Mouse (Mus musculus): ENCODE results near the gene Senp2. TPM values are rescaled to one million over a fixed set of nuclear protein-coding genes. Genes with fewer than 3 reads are reported as not detected.

Senp2 gene
- total and polyA plus RNA-seq, 3 experiments: 31.7 to 54.7 TPM; not detected in 1

DNA sequence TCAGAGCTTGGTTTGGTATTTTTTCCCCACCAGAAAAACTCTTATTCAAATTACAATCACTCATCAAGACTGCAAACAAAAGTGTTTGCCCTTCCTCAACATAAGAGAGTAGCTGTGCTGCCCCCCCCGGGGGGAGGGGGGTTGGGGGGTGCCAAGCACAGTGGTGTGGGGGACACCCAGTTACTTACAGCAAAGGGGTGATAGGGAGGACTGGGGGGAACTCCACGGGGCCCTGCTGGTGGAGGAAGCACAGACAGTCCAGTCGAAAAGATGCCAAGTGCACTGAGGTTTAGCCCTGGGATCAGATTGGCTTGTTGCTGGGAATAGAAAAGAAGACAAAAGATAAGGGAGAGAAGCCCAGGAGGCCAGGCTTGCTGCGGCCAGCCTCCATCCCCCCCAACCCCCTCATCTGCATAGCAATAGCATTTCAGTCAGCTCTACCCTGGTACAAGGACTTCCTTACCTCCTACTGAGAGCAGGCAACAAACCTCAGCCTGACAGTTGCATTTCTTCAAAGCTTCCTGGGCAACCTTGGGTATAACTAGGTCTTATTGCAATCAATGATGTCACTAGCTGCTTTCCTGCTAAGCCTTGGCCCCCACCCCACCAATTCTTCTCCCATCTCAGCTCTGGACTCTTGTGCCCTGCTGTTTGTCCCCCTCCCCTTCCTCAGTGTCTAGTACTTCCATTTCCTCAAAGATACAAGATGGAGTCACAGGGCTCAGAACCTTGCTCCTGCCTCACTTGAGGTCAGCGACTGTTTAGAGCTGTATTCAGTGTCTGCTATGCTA, 66.7 kb downstream of the Senp2 start:
- Histone ChIP-seq H3K4me3 (ENCODE audit: control insufficient read depth in 1 of 2, insufficient read depth in 1 of 2, low read depth in 2 of 2, low read length in 2 of 2) (no peak overlapping the region), H3K79me2 (ENCODE audit: control insufficient read depth, insufficient read depth, low read length, poor library complexity) (no peaks in the 10 kb centered on the region), H3K36me3 (ENCODE audit: control insufficient read depth in 1 of 2, insufficient read depth in 2 of 2, low read length in 2 of 2) (no peaks in the 10 kb centered on the region), H3K9ac (ENCODE audit: control insufficient read depth, low read depth, low read length, poor library complexity, severe bottlenecking) (no peak overlapping the region), H3K27me3 (ENCODE audit: control insufficient read depth in 1 of 2, insufficient read depth in 2 of 2, low read length in 2 of 2) (peaks cover 2 to 5% of the 10 kb centered on the region in 2 experiments), H3K4me1 (ENCODE audit: control insufficient read depth in 1 of 2, insufficient read depth in 2 of 2, low read length in 2 of 2) (no peaks in the 10 kb centered on the region), H3K27ac (ENCODE audit: control insufficient read depth, low read depth, low read length) (no peak overlapping the region), H3K9me3 (replicated peaks; ENCODE audit: insufficient read depth, low read length) (no peaks in the 10 kb centered on the region)
- DNase-seq (ENCODE audit: low read depth, low spot score): no peak
- TF ChIP-seq BHLHE40 (IDR thresholded peaks at IDR 0.05; ENCODE audit: borderline replicate concordance, low read depth, low read length) (no peak), SMC3 (IDR thresholded peaks at IDR 0.05; ENCODE audit: low read depth, low read length) (no peak), RCOR1 (IDR thresholded peaks at IDR 0.05; ENCODE audit: low read depth, low read length) (no peak)

DNA sequence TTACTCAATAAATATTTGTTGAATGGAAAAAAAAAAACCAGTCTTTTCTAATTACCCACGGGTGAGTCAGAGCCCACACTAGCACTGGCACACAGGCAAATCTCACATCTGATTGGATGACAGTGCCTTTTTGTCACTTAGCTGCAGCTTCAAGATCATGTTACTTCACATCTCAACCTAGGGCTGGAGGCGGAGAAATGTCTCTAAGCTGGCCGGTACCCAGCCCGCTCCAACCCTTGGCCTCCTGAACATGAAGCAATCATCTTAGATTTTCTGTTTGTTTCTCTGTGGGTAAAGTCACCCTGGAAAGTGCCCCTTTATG, 67.3 kb downstream of the Senp2 start:
- no peaks in the 10 kb centered on the region for H3K4me1 ChIP-seq (ENCODE audit: control insufficient read depth in 1 of 2, insufficient read depth in 2 of 2, low read length in 2 of 2)
- H3K4me3 ChIP-seq (ENCODE audit: control insufficient read depth in 1 of 2, insufficient read depth in 1 of 2, low read depth in 2 of 2, low read length in 2 of 2): no peak overlapping the region
- TF ChIP-seq POLR2AphosphoS2 (IDR thresholded peaks at IDR 0.05; ENCODE audit: low read length) (no peak), EP300 (IDR thresholded peaks at IDR 0.05; ENCODE audit: low read depth in 1 of 2, low read length in 2 of 2) (no peak)
- no peaks in the 10 kb centered on the region for H3K9me3 ChIP-seq (replicated peaks; ENCODE audit: insufficient read depth, low read length)
- peaks cover 2 to 7% of the 10 kb centered on the region in 2 experiments for H3K27me3 ChIP-seq (ENCODE audit: control insufficient read depth in 1 of 2, insufficient read depth in 2 of 2, low read length in 2 of 2)
- no peak overlapping the region for H3K9ac ChIP-seq (ENCODE audit: control insufficient read depth, low read depth, low read length, poor library complexity, severe bottlenecking)
- no peak overlapping the region for H3K27ac ChIP-seq (ENCODE audit: control insufficient read depth, low read depth, low read length)
- no peak for DNase-seq (ENCODE audit: low read depth, low spot score)
- H3K79me2 ChIP-seq (ENCODE audit: control insufficient read depth, insufficient read depth, low read length, poor library complexity): no peaks in the 10 kb centered on the region
- H3K36me3 ChIP-seq (ENCODE audit: control insufficient read depth in 1 of 2, insufficient read depth in 2 of 2, low read length in 2 of 2): no peaks in the 10 kb centered on the region

- H3K9me3 ChIP-seq (replicated peaks; ENCODE audit: insufficient read depth, low read length): no peaks in the 10 kb centered on the region
- TF ChIP-seq MEF2A (IDR thresholded peaks at IDR 0.05; ENCODE audit: extremely low read depth, insufficient replicate concordance, low read depth, low read length, poor library complexity, severe bottlenecking): no peak
- TF ChIP-seq GABPA (IDR thresholded peaks at IDR 0.05; ENCODE audit: low read depth, low read length): no peak
- TF ChIP-seq ETS1 (IDR thresholded peaks at IDR 0.05; ENCODE audit: low read depth, low read length): no peak
- TF ChIP-seq MYC (IDR thresholded peaks at IDR 0.05; ENCODE audit: low read depth, low read length): no peak
- TF ChIP-seq MXI1 (IDR thresholded peaks at IDR 0.05; ENCODE audit: low read depth, low read length): no peak
- no peak for TF ChIP-seq ZKSCAN1 (IDR thresholded peaks at IDR 0.05; ENCODE audit: low read depth, low read length)
- no peak for TF ChIP-seq CTCF (IDR thresholded peaks at IDR 0.05 in 2 of 3, conservative IDR thresholded peaks at IDR 0.05 in 1 of 3; ENCODE audit: control insufficient read depth in 1 of 3, insufficient read depth in 1 of 3, low read depth in 2 of 3, low read length in 3 of 3, poor library complexity in 1 of 3, severe bottlenecking in 1 of 3)
- TF ChIP-seq ELF1 (IDR thresholded peaks at IDR 0.05; ENCODE audit: low read depth, low read length): no peak
- no peak for TF ChIP-seq TBP (IDR thresholded peaks at IDR 0.05; ENCODE audit: low read depth, low read length)
- no peak for TF ChIP-seq EP300 (IDR thresholded peaks at IDR 0.05; ENCODE audit: low read depth in 1 of 2, low read length in 2 of 2)
- TF ChIP-seq MAZ (IDR thresholded peaks at IDR 0.05; ENCODE audit: low read depth, low read length): no peak
- no peak for TF ChIP-seq E2F4 (IDR thresholded peaks at IDR 0.05; ENCODE audit: borderline replicate concordance, low read depth, low read length)
- no peak overlapping the region for H3K9ac ChIP-seq (ENCODE audit: control insufficient read depth, low read depth, low read length, poor library complexity, severe bottlenecking)
These were observed 70.9 kb downstream of the Senp2 start for GRCm38 (mm10) chr16:22080125-22080710.

More at GRCm38 (mm10) chr16:22080125-22080710, 70.9 kb downstream of the Senp2 start:
- Histone ChIP-seq H3K4me1 (ENCODE audit: control insufficient read depth in 1 of 2, insufficient read depth in 2 of 2, low read length in 2 of 2) (no peaks in the 10 kb centered on the region), H3K4me3 (ENCODE audit: control insufficient read depth in 1 of 2, insufficient read depth in 1 of 2, low read depth in 2 of 2, low read length in 2 of 2) (no peak overlapping the region), H3K27me3 (ENCODE audit: control insufficient read depth in 1 of 2, insufficient read depth in 2 of 2, low read length in 2 of 2) (peaks cover 2 to 8% of the 10 kb centered on the region in 2 experiments), H3K36me3 (ENCODE audit: control insufficient read depth in 1 of 2, insufficient read depth in 2 of 2, low read length in 2 of 2) (no peaks in the 10 kb centered on the region), H3K79me2 (ENCODE audit: control insufficient read depth, insufficient read depth, low read length, poor library complexity) (no peaks in the 10 kb centered on the region), H3K27ac (ENCODE audit: control insufficient read depth, low read depth, low read length) (no peak overlapping the region)
- DNase-seq (ENCODE audit: low read depth, low spot score): no peak
